Mouse (Mus musculus) layer of hippocampus, adult 11-12 months (tissue): ENCODE measurements at regions not wholly inside any gene's neighbourhood (a gene's known extent, or its start where the extent isn't known, plus 50 kb on each side); places are given as distances from the start of the nearest gene placed in this dataset.
"Not testable (repeated sequence)": the region's sequence is repeated elsewhere in the genome, so short reads cannot be mapped to it uniquely, and the experiment has no call there.

Experiments used
- DNase-seq: peaks from one replicate; pipeline ENCODE4 v3.0.0; 2022; ENCODE audit warnings: low spot score

GRCm38 (mm10) chr10:52529661-52530060 lies 112.3 kb downstream of the Nus1 start:
- DNase-seq, result not testable (repeated sequence)

- no peak for DNase-seq
Observed at GRCm38 (mm10) chr10:52530846-52531245, 113.5 kb downstream of the Nus1 start.

GRCm38 (mm10) chr10:52533278-52533892 lies 116.0 kb downstream of the Nus1 start:
- no peak for DNase-seq

- peak; percentile 39 for DNase-seq
Observed at GRCm38 (mm10) chr10:52533893-52534287, 116.5 kb downstream of the Nus1 start.

- no peak for DNase-seq
Observed at GRCm38 (mm10) chr10:52545566-52545965, 128.2 kb downstream of the Nus1 start.

- no peak for DNase-seq
Observed at GRCm38 (mm10) chr10:52577383-52577782, 113.0 kb upstream of the Slc35f1 start.

- no peak for DNase-seq
Observed at GRCm38 (mm10) chr10:52577795-52578194, 112.5 kb upstream of the Slc35f1 start.

GRCm38 (mm10) chr10:52578238-52578832 lies 112.0 kb upstream of the Slc35f1 start:
- no peak for DNase-seq

GRCm38 (mm10) chr10:52593780-52594179 lies 96.6 kb upstream of the Slc35f1 start:
- DNase-seq, result no peak
